Mouse (Mus musculus): ENCODE results near the gene Gm29582. TPM values are rescaled to one million over a fixed set of nuclear protein-coding genes. Genes with fewer than 3 reads are reported as not detected.
"Not testable (repeated sequence)": the region's sequence is repeated elsewhere in the genome, so short reads cannot be mapped to it uniquely, and the experiment has no call there.

Gene Gm29582
- total RNA-seq (2022) = not detected

DNA sequence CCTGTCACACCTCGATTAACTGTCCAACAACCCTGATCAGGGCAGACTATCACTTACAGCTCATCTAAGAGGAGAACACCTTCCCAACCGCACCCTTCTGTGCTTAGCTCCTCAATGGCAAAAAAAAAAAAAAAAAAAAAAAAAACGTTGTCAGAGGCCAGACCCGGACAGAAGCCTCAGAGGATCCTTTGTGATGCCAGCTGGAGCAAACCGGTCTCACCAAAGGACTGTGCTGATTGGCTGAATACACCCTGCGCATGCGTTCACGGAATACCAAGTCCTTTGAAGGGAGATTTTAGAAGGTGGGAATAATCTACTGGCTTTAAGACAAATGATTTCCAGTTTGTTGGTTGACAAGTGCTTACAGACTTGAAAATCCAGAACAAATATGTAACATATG, at the start of gene Gm29582:
Gene Gm29582, minus strand, starts transcription at position 101 of the 400 bp plus-strand sequence.
- DNase-seq (ENCODE audit: low spot score in 2 of 2) = not testable (repeated sequence)

Data from left cerebral cortex, adult 8-10 months (tissue).